Mouse (Mus musculus): ENCODE measurements around the gene Astn2.

GRCm38 (mm10) chr4:65495705-65496462 lies 908.5 kb downstream of the Astn2 start:
- TF ChIP-seq POLR2AphosphoS2 (IDR thresholded peaks at IDR 0.05; ENCODE audit: insufficient read length, low read depth) (no peak), TCF3 (IDR thresholded peaks at IDR 0.05; ENCODE audit: insufficient read length, low read depth) (no peak), MYOG (IDR thresholded peaks at IDR 0.05; ENCODE audit: control insufficient read depth in 1 of 3, insufficient read depth in 1 of 3, insufficient read length in 2 of 3, low read depth in 2 of 3) (no peak), POLR2A (IDR thresholded peaks at IDR 0.05; ENCODE audit: insufficient read length, low read depth) (no peak), USF1 (IDR thresholded peaks at IDR 0.05; ENCODE audit: low read depth) (no peak), E2F4 (IDR thresholded peaks at IDR 0.05; ENCODE audit: insufficient read depth) (no peak), SRF (IDR thresholded peaks at IDR 0.05; ENCODE audit: control insufficient read depth, insufficient read length, low read depth) (no peak), CEBPB (IDR thresholded peaks at IDR 0.05; ENCODE audit: insufficient read depth, poor library complexity, severe bottlenecking) (no peak), TCF12 (IDR thresholded peaks at IDR 0.05; ENCODE audit: insufficient read depth, poor library complexity, severe bottlenecking) (no peak), MAX (IDR thresholded peaks at IDR 0.05; ENCODE audit: low read depth) (no peak), MYOD1 (IDR thresholded peaks at IDR 0.05; ENCODE audit: control insufficient read depth in 1 of 3, insufficient read length in 2 of 3, low read depth in 2 of 3) (no peak)

Data from myocyte (in vitro differentiated cells).